ENCODE assay signal across 22 mouse cellular contexts in the genomic region with DNA sequence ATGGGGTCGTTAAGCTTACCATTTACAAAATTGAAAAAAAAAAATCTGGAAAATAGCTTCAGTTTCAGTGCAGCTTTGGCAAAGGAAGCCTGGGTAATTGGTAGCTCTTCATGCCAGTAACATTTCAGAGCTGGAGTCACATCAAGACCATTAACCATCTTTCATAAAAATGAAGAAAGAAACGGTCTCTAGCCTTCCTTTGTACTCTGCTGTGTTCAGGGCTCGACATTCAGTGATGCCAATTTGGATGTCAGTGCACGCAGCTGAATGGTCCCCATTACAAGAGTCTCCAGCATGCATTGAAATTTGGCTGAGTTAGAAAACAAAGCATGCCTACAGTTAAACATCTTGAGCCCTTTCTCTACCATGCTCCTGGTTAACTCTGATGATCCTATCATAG.
A peak's percentile ranks its signal among the peaks of the same experiment; 100 is the strongest.
DNase-seq lines count a peak whose midpoint lies in the region; ATAC-seq lines count a peak whose summit lies in the region.
"Had no signal": no experiment of that assay in that cellular context is flagged by ENCODE, and none has a peak within 500 bp of the region (broad histone marks: within the 10 kb centered on the region; RNA-seq: fewer than 3 reads in every experiment).

No protein-coding gene starts in this region.

- no peaks in the 10 kb centered on the region for H3K4me1 ChIP-seq in hindbrain, embryonic 16.5 days (ENCODE audit: control insufficient read depth, insufficient read depth, low read depth, low read length)
- H3K4me1 ChIP-seq in hindbrain, embryonic 13.5 days (replicated peaks): no peaks in the 10 kb centered on the region
- 0 out of 2 replicates have a peak, but pooled peaks cover 3% of the 10 kb centered on the region for H3K4me1 ChIP-seq in forebrain, embryonic 16.5 days (replicated peaks; ENCODE audit: control insufficient read depth, insufficient read depth, low read length)
- H3K4me1 ChIP-seq: embryonic facial prominence, embryonic 12.5 days; heart, embryonic 13.5 days; hindbrain, embryonic 12.5 days had no signal

- no peak overlapping the region for H3K4me3 ChIP-seq in hindbrain, embryonic 16.5 days (ENCODE audit: low read length)
- H3K4me3 ChIP-seq in hindbrain, embryonic 13.5 days: no peak overlapping the region
- no peak overlapping the region for H3K4me3 ChIP-seq in forebrain, embryonic 16.5 days (replicated peaks; ENCODE audit: low read length)
- H3K4me3 ChIP-seq: embryonic facial prominence, embryonic 12.5 days; heart, embryonic 13.5 days; hindbrain, embryonic 12.5 days had no signal

- ATAC-seq in hindbrain, embryonic 16.5 days: peak; percentile 30; the same call in 1 of the 2 replicates
- no peak for ATAC-seq in hindbrain, embryonic 13.5 days (ENCODE audit: low FRiP score)
- peak; percentile 75 for ATAC-seq in forebrain, embryonic 16.5 days
- ATAC-seq: activated CD4-positive, CD25-positive, alpha-beta regulatory T cell, adult 4 months; intestine, embryonic 16.5 days; Patski had no signal

- H3K27me3 ChIP-seq in hindbrain, embryonic 16.5 days (replicated peaks; ENCODE audit: control insufficient read depth, insufficient read depth, low read length): no peaks in the 10 kb centered on the region
- no peaks in the 10 kb centered on the region for H3K27me3 ChIP-seq in hindbrain, embryonic 13.5 days
- no peaks in the 10 kb centered on the region for H3K27me3 ChIP-seq in forebrain, embryonic 16.5 days (replicated peaks; ENCODE audit: control insufficient read depth, insufficient read depth, low read length)
- H3K27me3 ChIP-seq: embryonic facial prominence, embryonic 12.5 days; heart, embryonic 13.5 days; hindbrain, embryonic 12.5 days; Patski had no signal

- peak; percentile 12 for DNase-seq in MN1 (ENCODE audit: low spot score)
- DNase-seq in Muller cell, postnatal 12 days (ENCODE audit: inconsistent ontology term): peak; percentile 32
- no peak for DNase-seq in adrenal gland, adult 2 months
- no peak for DNase-seq in right cerebral cortex, postnatal 10 days (ENCODE audit: low spot score in 2 of 2)
- DNase-seq: adrenal gland, postnatal 25 days; cerebellum, adult 11-12 months; cerebellum, adult 9-10 months; cerebellum, postnatal 25 days; gastrocnemius, postnatal 36 days; heart, adult 11 months; heart, postnatal 36 days; kidney, adult 2 months had no signal

- no peaks in the 10 kb centered on the region for H3K9me3 ChIP-seq in hindbrain, embryonic 16.5 days (ENCODE audit: control insufficient read depth, low read length)
- no peaks in the 10 kb centered on the region for H3K9me3 ChIP-seq in hindbrain, embryonic 13.5 days
- H3K9me3 ChIP-seq in forebrain, embryonic 16.5 days (ENCODE audit: control insufficient read depth, low read length): no peaks in the 10 kb centered on the region
- H3K9me3 ChIP-seq: embryonic facial prominence, embryonic 12.5 days; G1E; heart, embryonic 13.5 days; hindbrain, embryonic 12.5 days had no signal

- 61% methylated on average over 4 of the region's 4 CpGs for WGBS in hindbrain, embryonic 16.5 days
- 69% methylated on average over 4 of the region's 4 CpGs for WGBS in hindbrain, embryonic 13.5 days
- 18% methylated on average over 4 of the region's 4 CpGs for WGBS in forebrain, embryonic 16.5 days

- no peaks in the 10 kb centered on the region for H3K36me3 ChIP-seq in hindbrain, embryonic 16.5 days (ENCODE audit: control insufficient read depth, insufficient read depth, low read length)
- H3K36me3 ChIP-seq in hindbrain, embryonic 13.5 days: no peaks in the 10 kb centered on the region
- H3K36me3 ChIP-seq in forebrain, embryonic 16.5 days (ENCODE audit: control insufficient read depth, insufficient read depth): no peaks in the 10 kb centered on the region
- H3K36me3 ChIP-seq: embryonic facial prominence, embryonic 12.5 days; G1E; heart, embryonic 13.5 days; hindbrain, embryonic 12.5 days had no signal

- no peak overlapping the region for H3K4me2 ChIP-seq in hindbrain, embryonic 16.5 days (ENCODE audit: low read length)
- no peak overlapping the region for H3K4me2 ChIP-seq in hindbrain, embryonic 13.5 days
- no peak overlapping the region for H3K4me2 ChIP-seq in forebrain, embryonic 16.5 days (ENCODE audit: low read length)
- H3K4me2 ChIP-seq: embryonic facial prominence, embryonic 12.5 days; heart, embryonic 13.5 days; hindbrain, embryonic 12.5 days had no signal

- no peak overlapping the region for H3K27ac ChIP-seq in hindbrain, embryonic 16.5 days (ENCODE audit: low read depth, low read length)
- H3K27ac ChIP-seq in hindbrain, embryonic 13.5 days: no peak overlapping the region
- H3K27ac ChIP-seq in forebrain, embryonic 16.5 days (ENCODE audit: low read length): no peak overlapping the region
- H3K27ac ChIP-seq: embryonic facial prominence, embryonic 12.5 days; heart, embryonic 13.5 days; hindbrain, embryonic 12.5 days had no signal

- no peak overlapping the region for H3K9ac ChIP-seq in hindbrain, embryonic 16.5 days (ENCODE audit: low read depth, low read length)
- H3K9ac ChIP-seq in hindbrain, embryonic 13.5 days: no peak overlapping the region
- H3K9ac ChIP-seq in forebrain, embryonic 16.5 days (replicated peaks; ENCODE audit: low read depth, low read length): no peak overlapping the region
- H3K9ac ChIP-seq: embryonic facial prominence, embryonic 12.5 days; heart, embryonic 13.5 days; hindbrain, embryonic 12.5 days had no signal

Comparison
In these comparisons a context has a peak if more than half of its experiments do, and no peak if none do; other contexts are left out.
1. DNase-seq: peak in MN1 (single experiment) and Muller cell, postnatal 12 days (single experiment); none in adrenal gland, adult 2 months (single experiment) and right cerebral cortex, postnatal 10 days (0 of 2).